Mouse (Mus musculus): ENCODE measurements at regions not wholly inside any gene's neighbourhood (a gene's known extent, or its start where the extent isn't known, plus 50 kb on each side); places are given as distances from the start of the nearest gene placed in this dataset.

DNA sequence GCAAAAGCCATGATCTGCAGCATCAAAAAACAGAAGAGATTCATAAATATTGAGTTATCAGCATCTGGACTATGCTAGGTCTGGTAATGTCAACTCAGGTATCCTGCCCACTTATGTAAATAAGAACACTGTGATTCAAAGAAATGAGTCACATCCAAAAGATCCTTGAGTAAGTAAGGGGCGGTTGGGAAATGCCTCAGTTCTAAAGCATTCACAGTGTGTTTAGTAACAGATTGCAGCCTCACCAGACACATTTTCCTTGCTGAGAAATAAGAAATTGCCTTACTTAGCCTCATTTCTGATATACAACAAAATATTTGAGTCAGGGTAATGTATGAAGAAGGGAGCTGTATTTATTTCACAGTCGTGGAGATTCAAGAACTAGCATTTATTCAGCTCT is 666.5 kb upstream of the Gpc5 start:
- Histone ChIP-seq H3K9me3 (no peaks in the 10 kb centered on the region), H3K4me2 (no peak overlapping the region), H3K36me3 (replicated peaks) (no peaks in the 10 kb centered on the region), H3K4me3 (replicated peaks) (no peak overlapping the region), H3K27ac (no peak overlapping the region), H3K9ac (no peak overlapping the region), H3K27me3 (no peaks in the 10 kb centered on the region), H3K4me1 (no peaks in the 10 kb centered on the region)
- WGBS = 84% methylated on average over 2 of the region's 2 CpGs
- no peak for ATAC-seq (ENCODE audit: low FRiP score)
